Mouse (Mus musculus): Measurements from ENCODE around the gene Meaf6.

GRCm38 (mm10) chr4:125155646-125156045 is 70.7 kb downstream of the Meaf6 start:
- TF ChIP-seq POLR2A (IDR thresholded peaks at IDR 0.05; ENCODE audit: insufficient read depth, low read length) = no peak
- no peak for TF ChIP-seq CTCF (IDR thresholded peaks at IDR 0.05; ENCODE audit: low read depth, low read length)

Data from ES-Bruce4 (cell line).